Mouse (Mus musculus) activated CD4-positive, CD25-positive, alpha-beta regulatory T cell, adult 4 months (primary cell): ENCODE measurements around the gene Sidt2. TPM values are rescaled to one million over a fixed set of nuclear protein-coding genes. Genes with fewer than 3 reads are reported as not detected.

ENCODE experiments used
- ATAC-seq: one replicate; pipeline ENCODE4 v1.8.0; 2017
- polyA plus RNA-seq, 2 experiments: library from polyadenylated mRNA; unstranded; fragments of 100-300 nt; shearing (Covaris generic); gene quantifications; one replicate each; pipeline ENCODE4 v1.2.1; 2017

Sidt2 gene
- polyA plus RNA-seq, 2 experiments from 2014 or later: 36.5 to 43.0 TPM

DNA sequence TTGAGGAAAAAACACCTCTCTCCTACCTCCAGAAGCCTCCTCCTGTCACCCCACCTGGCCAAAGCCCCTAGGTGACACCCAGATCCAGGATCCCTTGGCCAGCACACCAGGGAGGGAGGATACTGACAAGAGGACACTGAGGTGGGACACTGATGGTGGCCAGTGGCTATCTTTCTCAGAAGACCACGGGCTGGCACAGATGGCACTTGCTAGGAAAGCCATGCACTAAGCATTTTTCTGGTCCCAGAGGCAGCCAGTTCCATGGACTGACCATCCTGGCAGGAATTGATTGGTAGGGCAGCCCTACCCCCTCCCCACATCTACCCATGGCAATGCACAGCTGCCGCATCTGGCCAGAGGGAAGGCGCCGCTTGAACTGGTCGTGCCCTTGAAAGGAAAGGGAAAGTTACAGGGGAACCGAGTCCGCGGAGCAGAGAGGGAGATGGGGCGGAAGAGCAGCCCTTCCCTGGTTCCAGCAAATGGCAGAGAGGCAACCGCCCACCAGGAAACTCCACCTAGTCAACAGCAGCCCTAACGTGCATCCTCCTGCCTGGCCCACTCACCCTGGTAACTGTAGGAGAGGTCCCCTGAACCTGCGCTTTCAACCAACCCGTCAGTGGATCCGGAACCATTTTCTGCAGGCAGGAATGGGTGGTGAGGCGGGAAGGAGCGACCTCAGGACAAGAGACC lies 8.7 kb downstream of the Sidt2 start:
- ATAC-seq: no peak

DNA sequence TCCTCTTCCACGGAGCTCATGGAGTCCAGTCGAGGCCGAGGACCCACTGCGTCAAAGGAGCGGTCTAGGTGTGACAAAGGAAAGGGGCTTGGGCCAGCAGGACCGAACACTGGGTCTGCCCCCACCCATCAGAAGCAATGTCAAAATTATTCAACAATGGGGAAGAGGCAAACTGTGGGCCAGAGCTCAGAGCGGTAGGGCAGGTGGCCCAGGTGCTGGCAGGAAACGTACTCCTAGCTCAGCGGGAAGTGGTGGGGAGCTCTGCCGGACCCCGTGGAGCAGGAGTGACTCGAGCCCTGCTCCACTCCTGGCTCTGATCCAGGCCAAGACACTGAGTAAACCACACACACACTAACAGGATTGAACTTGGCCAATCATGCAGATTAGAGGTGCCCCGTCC lies 9.3 kb downstream of the Sidt2 start:
- ATAC-seq: no peak

DNA sequence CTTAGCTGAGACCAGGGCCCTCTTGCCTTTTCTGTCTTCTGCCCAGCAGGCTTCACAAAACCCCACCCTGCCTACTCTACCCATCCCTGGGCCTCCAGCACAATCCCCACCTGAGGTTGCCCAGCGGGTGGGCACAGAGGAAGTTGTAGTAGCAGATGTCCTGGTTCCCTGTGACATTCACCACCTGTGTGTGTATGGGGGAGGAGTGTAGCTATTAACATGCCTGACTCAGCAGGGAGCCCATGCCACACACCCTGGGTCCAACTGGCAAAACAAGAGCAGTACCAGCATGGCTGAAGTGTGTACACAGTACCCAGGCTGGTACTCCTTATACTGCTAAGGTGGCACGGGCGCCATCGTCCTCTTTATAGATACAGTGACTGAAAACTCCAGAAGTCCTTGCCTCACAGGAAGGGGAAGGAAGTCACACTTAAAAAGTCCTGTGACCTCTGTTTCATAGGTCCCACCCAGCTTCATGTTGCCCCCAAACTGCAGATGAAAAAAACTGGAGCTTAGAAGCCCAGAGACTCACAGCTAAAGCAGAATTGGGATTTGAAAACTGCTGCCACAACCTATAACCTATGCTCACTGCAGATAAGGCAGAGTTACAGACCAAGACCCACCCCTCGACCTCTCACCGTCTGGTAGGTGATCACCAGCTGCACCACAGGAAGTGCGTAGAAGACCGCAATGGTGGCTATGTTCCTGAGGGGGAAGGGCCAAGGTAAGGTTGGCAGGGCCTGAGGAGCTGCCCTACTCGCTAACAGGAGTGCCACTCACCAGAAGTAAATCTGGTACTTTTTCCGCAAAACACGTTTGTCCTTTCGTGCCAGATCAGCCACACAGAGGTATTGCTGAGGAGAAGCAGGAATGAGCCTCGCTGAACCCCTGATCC lies 10.3 kb downstream of the Sidt2 start:
- ATAC-seq: peak; percentile 97

DNA sequence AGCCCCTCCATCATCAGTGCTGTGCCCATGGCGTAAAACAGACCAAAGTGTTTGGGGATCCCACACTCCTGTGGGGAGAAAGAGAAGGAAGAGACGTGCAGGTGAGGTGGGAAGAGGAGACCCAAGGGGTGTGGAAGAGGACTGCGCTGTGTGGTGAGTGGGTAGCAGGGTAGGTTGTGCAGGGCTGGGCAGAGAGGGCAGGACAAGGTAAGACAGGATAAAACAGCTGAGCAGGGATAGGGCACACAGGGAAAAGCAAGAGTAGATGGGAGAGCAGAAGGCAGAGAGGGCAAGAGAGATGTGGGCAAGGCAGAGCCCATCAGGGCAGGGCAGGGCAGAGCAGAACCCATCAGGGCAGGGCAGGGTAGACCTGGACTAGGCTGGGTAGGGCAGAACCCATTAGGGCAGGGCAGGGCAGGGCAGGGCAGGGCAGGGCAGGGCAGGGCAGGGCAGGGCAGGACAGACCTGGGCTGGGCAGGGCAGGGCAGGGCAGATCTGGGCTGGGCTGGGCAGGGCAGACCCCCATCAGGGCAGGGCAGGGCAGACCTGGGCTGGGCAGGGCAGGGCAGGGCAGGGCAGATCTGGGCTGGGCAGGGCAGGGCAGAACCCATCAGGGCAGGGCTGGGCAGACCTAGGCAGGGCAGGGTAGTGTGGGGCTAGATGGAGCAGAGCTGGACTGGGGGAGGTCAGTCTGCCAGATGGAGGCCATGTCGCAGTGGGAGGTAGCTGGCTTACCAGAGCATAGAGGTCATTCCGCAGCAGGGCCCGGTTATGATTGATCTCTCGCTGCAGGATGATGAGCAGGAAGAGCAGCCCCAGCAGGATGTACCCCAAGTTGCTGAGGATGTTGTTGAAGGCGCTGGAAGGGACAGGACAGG lies 11.2 kb downstream of the Sidt2 start:
- no peak for ATAC-seq

DNA sequence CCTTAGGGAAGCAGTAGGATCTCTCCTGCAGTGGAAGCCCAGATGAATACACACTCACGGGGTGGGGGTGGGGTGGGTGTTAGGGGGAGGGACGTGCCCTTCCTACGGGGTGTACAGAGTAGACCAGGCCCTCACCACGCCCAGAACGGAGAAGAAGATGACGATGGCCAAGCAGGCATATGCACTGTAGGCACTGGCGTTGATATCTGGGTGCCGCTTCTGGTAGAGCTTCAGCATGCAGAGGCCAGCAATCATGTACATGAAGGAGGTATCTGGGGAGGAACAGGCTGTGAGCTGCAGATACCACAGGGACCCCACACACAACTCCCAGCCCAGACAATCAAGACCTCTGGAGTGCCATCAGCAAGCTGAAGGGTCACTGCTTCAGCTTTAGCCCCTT lies 12.1 kb downstream of the Sidt2 start:
- ATAC-seq: no peak

DNA sequence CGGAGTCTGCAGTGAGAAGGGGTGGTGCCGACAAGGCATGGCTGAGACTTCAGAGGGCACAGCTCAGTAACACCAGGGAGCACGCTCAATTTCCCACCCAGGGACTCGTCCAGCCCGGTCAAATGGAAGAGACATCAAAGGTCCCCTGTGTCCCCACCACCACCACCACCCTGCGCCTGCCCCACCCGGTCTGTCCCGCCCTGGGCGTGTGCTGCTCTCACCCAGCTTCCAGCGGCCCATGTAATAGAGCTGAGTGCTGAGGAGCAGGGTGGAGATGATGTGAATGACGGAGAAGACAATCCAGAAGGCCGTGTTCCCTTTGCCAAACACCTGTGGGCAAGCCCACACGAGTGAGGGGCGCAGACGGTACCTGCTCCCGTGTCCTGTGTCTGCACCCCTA lies 12.6 kb downstream of the Sidt2 start:
- ATAC-seq: no peak

DNA sequence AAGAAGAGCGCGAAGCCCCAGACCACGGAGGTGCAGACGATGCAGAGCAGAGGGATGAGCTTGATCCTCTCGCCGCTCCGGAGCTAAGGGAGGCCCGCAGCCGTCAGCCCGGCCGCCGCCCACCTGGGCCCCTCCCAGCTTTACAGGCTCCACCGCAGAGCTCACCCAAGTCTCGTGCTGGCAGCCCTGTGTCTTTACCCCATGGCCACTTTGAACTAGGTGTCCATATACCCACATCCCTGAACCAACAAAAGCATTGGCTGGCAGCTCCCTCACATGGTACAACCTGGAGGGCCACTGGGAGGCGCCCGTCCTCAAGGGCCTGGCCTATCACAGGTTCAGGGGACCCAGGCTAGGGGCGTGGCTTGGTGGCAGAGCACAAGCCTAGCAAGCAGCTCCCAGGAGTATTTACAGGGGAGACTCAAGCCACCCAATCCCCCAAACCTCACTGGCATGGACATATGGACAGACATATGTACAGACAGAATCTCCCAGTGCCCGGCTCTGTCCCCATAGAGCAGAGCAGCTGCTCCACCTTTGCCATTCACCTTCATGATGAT lies 13.6 kb downstream of the Sidt2 start:
- no peak for ATAC-seq

DNA sequence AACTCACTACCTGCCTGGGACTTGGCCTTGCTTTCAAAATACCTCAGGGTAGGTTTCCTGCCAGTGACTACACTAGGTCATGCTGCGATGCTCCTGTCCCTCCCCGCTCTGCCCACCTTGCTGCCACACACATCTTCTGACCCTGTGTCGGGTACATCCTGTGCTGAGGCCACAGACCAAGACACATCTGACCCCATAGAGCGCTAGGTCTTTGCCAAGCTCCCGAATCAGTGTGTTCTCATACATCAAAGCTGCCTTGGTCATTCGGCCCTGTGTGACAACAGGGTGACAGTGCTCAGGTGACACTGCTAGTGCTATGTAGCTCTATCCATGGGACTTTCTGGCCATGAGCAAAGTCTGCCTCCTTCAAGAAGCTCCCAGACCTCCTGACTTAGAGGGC lies 15.3 kb downstream of the Sidt2 start:
- no peak for ATAC-seq

DNA sequence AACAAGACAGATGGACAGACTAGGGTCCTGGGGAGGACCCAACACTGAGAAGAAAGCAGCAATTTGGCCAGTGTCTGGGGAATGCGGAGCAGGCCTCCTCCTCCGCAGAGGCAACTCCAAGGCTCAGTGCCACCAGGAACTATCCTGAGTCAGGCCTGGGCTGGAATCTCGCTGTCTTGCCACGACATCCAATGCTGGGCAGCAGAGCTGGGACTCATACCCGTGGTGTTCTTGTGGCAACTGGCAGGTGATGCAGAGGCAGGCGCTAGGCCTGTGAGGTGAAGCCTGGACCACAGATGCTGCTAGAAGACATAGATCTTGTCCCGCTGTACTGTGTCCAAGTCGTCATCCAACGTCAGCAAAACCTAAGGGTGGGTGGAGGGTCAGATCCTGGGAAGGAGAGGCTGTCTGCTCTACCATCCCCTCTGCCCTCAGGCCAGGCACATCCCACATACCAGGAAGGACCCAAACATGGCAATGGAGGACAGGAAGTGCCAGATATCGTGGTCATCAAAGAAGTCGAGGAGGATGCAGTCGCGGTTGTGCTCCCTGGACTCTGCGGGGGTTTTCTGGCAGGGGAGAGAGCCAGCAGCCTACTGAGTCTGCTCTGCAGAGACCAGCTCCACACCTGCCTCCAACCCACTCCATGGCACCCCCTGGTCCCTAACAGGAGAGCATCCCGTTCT lies 16.0 kb downstream of the Sidt2 start:
- no peak for ATAC-seq

DNA sequence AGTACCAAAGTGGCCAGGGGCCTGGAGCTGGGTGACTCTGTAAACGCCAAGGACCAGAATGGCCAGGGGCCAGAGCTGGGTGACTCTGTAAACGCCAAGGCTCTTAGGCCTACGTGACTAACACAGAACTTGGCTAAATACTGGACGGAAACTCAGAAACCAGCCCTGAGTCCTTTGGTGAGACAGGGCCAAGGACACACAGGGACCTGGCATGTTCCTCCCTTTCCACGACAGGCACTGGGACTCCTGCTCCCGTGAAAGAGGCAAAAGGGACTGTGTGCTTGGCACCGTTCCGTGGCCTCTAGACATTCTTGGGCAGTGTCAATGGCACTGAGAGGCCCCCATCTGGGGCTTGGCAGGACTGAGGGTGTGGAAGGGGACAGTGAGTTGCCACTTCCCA lies 17.0 kb downstream of the Sidt2 start:
- ATAC-seq: no peak

DNA sequence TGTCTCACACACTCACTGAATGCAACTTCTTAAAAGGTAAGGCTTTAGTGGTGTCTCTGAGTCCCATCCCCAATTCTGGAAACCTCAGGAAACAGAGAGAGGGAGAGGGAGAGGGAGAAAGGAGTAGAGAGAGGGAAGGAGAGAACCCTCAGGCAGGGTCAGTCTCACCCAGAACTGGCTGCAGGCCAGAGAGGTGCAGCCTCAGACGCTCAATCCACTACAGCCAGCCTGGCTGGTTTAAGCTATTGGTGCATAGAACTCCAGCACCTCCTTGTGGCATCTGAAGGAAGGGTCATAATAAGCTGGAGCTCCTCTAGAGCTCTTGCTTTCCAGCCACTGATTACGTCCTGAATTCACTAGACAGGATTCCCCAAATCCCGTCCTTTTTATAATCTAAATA lies 18.2 kb downstream of the Sidt2 start:
- peak; percentile 71 for ATAC-seq

DNA sequence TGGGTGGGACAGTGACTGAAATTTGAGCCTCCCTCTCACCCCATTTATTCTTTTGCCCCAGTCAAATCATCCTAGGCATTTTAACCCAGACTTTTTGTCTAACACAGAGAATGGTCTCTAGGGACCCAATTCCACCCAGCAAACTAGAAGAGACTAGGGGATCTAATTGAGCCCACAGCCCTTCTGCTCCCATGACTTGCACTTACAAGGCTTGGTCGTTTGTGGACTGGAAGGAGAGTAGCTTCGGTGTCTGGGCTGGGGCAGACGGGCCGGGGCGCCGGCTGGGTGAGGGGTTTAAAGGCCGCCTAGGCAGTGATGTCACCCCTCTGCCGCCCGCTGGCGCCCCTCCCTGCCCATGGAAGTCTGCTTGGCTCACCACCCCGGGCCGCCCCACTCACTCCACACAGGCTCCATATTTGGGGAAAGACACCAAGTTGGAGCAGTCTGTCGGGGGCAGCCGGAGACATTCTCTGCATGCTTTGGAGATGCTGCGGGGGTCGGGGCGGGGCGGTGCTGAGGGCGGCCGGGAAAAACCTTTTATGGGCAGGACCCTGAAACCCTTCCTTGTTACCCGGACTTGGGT lies 19.3 kb downstream of the Sidt2 start, which contains the start of gene Tagln:
Tagln (minus strand) TSS at position 431 of the 583 bp plus-strand sequence.
- ATAC-seq: no peak

DNA sequence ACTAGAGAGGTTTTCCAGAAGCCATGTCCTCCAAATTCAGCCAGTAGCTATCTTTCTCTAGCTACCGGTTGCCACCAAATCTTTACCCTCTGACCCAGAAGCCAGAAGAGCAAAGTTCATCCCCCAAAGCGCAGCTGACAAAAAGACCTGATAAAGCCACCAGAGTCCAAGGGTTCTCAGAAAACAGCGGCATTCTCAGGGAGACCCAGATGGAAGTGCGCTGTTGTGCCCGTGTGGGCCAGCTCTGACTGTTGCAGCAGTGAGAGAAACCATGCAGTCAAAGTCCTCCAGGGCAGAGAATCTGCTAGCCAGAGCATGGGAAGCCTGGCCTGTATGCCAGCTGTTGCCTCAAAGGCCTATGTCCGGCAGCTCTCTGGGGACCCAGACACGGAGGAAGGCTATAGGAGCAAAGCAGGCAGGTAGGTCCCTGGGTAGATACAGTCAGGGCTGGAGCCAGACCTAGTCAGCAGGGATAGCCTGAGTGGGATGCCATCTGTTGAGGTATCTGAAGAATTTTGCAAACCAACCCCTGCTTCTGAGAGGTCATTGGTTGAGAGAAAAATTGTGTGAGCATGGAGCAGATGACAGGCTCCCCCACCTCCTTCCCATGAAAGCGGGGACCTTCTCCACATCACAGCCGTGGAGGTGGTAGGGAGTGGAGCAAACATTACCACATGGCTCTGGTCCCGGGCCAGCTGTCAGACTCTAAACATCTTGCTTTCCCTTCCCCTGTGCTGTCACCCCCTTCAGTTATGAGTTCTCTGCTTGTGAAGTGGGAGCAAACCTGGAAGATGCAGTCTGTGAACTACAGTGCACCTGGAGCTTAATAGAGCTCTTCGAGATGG lies 22.3 kb downstream of the Sidt2 start:
- ATAC-seq: no peak

DNA sequence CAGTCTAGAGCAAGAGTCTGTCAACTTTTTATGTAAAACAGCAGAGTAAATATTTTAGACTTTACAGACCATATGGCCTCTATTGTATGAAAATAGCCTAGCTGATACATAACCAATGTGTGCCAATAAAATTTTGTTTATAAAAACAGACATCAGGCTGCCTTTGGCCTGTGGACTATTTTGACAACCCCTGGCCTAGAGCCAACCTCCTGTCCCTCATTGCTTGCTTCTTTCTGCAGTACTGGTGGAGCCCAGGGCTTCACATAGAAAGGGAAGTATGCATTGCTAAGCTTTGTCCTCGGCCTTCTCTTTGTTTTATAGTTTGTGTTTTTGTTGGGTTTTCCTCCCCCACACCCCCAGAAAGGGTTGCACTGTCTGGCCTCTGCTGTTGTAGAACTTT lies 23.1 kb downstream of the Sidt2 start:
- ATAC-seq: no peak

DNA sequence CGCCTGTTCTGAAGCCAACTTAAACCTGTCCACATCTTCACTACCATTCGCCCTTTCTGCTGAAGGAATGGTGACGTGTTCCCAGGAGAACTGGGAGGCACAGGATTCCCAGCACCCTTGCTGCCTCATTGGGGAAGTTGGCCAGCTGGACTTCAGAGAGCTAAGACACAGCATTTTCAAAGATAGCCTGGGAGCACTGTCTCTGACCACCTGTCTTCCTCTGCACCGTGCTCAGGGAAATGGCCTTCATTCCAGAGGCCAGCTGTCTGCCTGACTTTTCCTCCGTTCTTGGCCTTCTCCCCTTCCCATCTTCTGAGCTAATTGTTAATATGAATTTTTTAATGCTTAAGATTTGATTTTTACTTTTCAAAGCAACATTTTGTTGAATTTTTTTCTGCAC lies 25.8 kb downstream of the Sidt2 start:
- no peak for ATAC-seq

DNA sequence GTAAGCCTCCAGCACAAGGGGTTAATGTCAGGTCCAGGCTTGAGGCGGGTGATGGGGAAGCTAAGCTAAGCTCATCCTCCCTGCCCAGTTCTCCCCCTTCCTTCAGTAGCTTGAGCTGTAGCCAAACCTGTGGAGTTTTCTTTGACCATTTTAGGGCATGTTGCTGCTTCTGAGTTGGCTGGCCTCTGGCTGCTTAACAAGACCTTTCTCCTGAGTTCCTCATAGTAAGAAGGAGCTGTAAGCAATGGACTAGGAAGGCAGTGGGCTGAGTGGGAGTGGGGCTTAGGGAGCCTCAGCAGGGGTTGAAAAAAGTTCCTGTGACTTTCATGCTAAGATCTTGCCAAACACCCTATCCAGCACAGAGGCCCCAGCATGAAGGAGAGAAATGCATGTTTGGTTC lies 35.2 kb downstream of the Sidt2 start:
- ATAC-seq: no peak

DNA sequence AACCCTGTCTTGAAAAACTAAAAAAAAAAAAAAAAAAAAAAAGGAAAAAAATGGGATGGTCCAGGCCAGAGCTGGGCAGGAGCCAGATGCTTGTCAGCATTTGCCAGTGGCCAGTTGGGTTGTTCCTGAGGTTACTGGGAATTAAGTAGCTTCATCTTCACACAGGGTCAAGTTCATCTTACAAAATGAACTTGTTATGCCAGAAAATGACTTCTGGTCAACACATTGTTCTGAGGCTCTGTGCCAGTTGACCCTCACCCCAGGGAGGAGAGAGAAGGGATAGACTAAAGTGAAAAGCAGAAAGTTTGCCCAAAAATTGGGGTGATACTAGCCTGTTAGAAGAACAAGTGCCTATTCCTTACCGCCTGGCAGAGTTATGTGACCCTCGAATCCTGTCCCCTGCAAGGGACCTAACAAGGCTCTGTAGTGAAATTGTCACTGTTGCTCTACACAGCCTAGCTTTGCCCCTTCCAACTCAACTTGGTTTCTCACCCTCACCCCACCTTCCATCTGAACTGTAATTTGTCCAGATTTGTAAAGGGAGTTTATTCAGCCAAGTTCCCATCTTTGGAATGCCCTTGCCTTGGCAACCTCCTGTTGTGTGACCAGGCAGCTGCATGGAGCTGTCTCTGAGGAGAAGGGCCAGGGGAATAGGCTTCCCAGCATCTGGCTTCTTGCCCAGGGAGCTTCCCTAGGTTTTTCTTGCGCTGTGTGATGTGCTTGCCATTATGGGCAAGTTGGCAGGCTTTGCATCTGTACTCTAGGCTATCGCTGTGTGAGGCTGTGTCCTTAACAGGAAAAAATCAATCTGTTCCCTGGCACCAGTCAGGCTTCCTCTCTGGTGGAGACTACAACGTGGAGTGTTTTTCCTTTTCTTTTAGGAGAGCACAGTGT lies 37.8 kb downstream of the Sidt2 start:
- no peak for ATAC-seq

DNA sequence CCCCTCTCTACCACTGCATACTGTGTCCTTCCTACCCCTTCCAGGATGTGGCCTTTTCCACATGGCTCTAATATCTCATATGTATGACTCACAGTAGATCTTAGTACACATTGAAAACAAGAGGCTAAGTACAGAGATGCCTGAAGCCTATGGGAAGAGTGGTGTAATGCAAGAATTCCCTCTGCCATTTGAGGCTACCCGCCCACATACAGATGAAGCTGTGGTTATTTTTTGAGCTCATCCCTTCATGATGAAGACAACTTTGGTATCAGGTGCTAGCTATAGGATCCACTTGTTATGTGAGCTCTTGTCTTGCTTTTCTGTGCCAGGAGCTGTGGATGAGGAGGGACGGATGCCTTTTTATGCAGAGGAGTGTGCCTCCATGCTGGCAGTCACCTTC lies 39.4 kb downstream of the Sidt2 start:
- no peak for ATAC-seq

DNA sequence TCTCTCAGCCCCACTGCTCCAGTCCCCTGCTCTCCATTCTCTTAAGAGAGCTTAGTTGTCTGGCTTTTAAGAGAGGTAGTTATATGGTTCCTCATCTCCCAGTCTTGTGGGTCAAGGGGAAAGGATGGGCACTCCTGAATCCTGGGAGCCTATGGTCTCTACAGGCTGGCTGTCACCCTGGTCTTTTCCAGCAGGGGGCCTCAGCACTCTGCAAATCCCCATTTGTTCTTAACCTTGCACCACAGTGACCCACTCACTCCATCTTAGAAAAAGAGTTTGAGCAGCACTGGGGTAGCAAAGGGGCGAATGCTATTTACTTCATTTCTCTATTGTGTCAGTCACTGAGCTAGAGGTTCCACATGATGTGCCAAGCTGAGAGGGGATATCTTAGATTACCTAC lies 43.4 kb downstream of the Sidt2 start:
- peak; percentile 34 for ATAC-seq

DNA sequence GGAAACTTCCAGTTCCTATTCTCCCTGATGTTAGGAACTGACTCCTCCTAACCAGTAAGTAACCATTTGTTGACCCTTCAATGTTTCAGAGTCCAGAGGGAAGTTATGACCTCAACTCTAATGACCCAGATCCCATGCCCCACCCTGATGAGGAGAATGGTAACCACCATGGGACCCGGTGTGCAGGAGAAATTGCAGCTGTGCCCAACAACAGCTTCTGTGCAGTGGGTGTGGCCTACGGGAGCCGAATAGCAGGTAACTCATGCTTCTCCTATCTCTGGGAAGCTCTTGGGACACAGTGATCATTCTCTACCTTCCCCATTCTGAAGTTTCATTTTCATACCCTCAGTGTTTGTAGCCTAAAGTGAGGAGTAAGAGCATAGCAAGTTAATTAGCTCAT lies 44.1 kb downstream of the Sidt2 start:
- ATAC-seq: no peak
